Mouse (Mus musculus) left cerebral cortex, postnatal 36 days (tissue): ENCODE results near the gene Gyg. TPM values are rescaled to one million over a fixed set of nuclear protein-coding genes. Genes with fewer than 3 reads are reported as not detected.
"Not testable (repeated sequence)": the region's sequence is repeated elsewhere in the genome, so short reads cannot be mapped to it uniquely, and the experiment has no call there.

ENCODE experiments used
- DNase-seq, 2 experiments: peaks; one replicate each; pipeline ENCODE4 v3.0.0; 2021 to 2022; ENCODE audit warnings: low spot score in 2 of 2, mixed read lengths in 1 of 2
- intact Hi-C: fragments of 180-260 bp; cut with DNase I; formaldehyde crosslinking; loops from one replicate; pipeline ENCODE4 v1.15.1; 2025
- total RNA-seq, 2 experiments: library from RNA; stranded (reverse); gene quantifications; 2 replicates each; pipeline ENCODE4 v1.2.3; 2021

The Gyg gene
- total RNA-seq, 2 experiments from 2014 or later: 29.1 to 32.9 TPM

GRCm38 (mm10) chr3:20133745-20134144 lies 21.4 kb downstream of the Gyg start:
- DNase-seq: no peak
- intact Hi-C loops: no loop called here

- intact Hi-C loops: no loop called here
- DNase-seq: no peak
These were observed 22.4 kb downstream of the Gyg start for GRCm38 (mm10) chr3:20132731-20133130.

GRCm38 (mm10) chr3:20131350-20131720 lies 23.8 kb downstream of the Gyg start:
- DNase-seq: no peak
- intact Hi-C loops: no loop called here

GRCm38 (mm10) chr3:20130456-20131349 lies 24.4 kb downstream of the Gyg start:
- intact Hi-C loops: no loop called here
- no peak for DNase-seq

- intact Hi-C loops: no loop called here
- no peak for DNase-seq
These were observed 25.6 kb downstream of the Gyg start for GRCm38 (mm10) chr3:20129491-20129890.

- intact Hi-C loops: no loop called here
These were observed 28.0 kb downstream of the Gyg start for GRCm38 (mm10) chr3:20127047-20127595.

GRCm38 (mm10) chr3:20125604-20126003 lies 29.5 kb downstream of the Gyg start:
- DNase-seq: no peak
- intact Hi-C loops: no loop called here

More at GRCm38 (mm10) chr3:20127047-20127595, 28.0 kb downstream of the Gyg start:
- DNase-seq: no peak

- intact Hi-C loops, DNase-seq: not testable (repeated sequence)
These were observed 33.5 kb downstream of the Gyg start for GRCm38 (mm10) chr3:20121582-20121981.

GRCm38 (mm10) chr3:20119686-20120244 lies 35.4 kb downstream of the Gyg start:
- intact Hi-C loops: no loop called here

GRCm38 (mm10) chr3:20119044-20119591 lies 36.0 kb downstream of the Gyg start:
- no peak for DNase-seq
- intact Hi-C loops: no loop called here

More at GRCm38 (mm10) chr3:20119686-20120244, 35.4 kb downstream of the Gyg start:
- DNase-seq: no peak

- intact Hi-C loops: no loop called here
- DNase-seq: no peak
These were observed 43.2 kb downstream of the Gyg start for GRCm38 (mm10) chr3:20111913-20112312.

- intact Hi-C loops: no loop called here
These were observed 46.2 kb downstream of the Gyg start for GRCm38 (mm10) chr3:20108881-20109280.

GRCm38 (mm10) chr3:20104776-20105175 lies 50.3 kb downstream of the Gyg start:
- intact Hi-C loops: no loop called here
- no peak for DNase-seq

More at GRCm38 (mm10) chr3:20108881-20109280, 46.2 kb downstream of the Gyg start:
- DNase-seq: no peak

GRCm38 (mm10) chr3:20104318-20104717 lies 50.8 kb downstream of the Gyg start:
- intact Hi-C loops: no loop called here
- DNase-seq: no peak

GRCm38 (mm10) chr3:20103830-20104229 lies 51.3 kb downstream of the Gyg start:
- DNase-seq: no peak
- intact Hi-C loops: no loop called here

- DNase-seq: no peak
- intact Hi-C loops: no loop called here
These were observed 73.0 kb downstream of the Gyg start for GRCm38 (mm10) chr3:20082161-20082560.

GRCm38 (mm10) chr3:20076145-20077053 lies 78.7 kb downstream of the Gyg start:
- DNase-seq: no peak
- intact Hi-C loops: loop anchor here (5.0 kb wide), 1 partner anchor 174 kb away; no protein-coding TSS in a partner anchor
